Mouse (Mus musculus) adipocyte (in vitro differentiated cells): ENCODE data around the gene Neurod2.

Experiments
- DNase-seq: peaks from one replicate; pipeline ENCODE4 v3.0.0-alpha.2; 2016; ENCODE audit warnings: low spot score

The Neurod2 gene

GRCm38 (mm10) chr11:98329081-98329959 is at the start of gene Neurod2:
Neurod2 (minus strand) TSS chr11:98329648.
- DNase-seq = no peak

GRCm38 (mm10) chr11:98377787-98378186 is 48.3 kb upstream of the Neurod2 start:
- DNase-seq = no peak

GRCm38 (mm10) chr11:98376756-98377155 is 47.3 kb upstream of the Neurod2 start:
- no peak for DNase-seq

- DNase-seq = no peak
Measured at GRCm38 (mm10) chr11:98374266-98374665, 44.8 kb upstream of the Neurod2 start.

- DNase-seq = no peak
Measured at GRCm38 (mm10) chr11:98373244-98373643, 43.8 kb upstream of the Neurod2 start.

- DNase-seq = peak; percentile 80
Measured at GRCm38 (mm10) chr11:98372406-98372805, 43.0 kb upstream of the Neurod2 start.

- no peak for DNase-seq
Measured at GRCm38 (mm10) chr11:98371556-98372240, 42.2 kb upstream of the Neurod2 start.

GRCm38 (mm10) chr11:98370588-98370987 is 41.1 kb upstream of the Neurod2 start:
- no peak for DNase-seq

- DNase-seq = no peak
Measured at GRCm38 (mm10) chr11:98369337-98369736, 39.9 kb upstream of the Neurod2 start.

GRCm38 (mm10) chr11:98367863-98368186 is 38.4 kb upstream of the Neurod2 start:
- no peak for DNase-seq

GRCm38 (mm10) chr11:98367171-98367862 is 37.9 kb upstream of the Neurod2 start:
- no peak for DNase-seq

- no peak for DNase-seq
Measured at GRCm38 (mm10) chr11:98366290-98366689, 36.8 kb upstream of the Neurod2 start.

- DNase-seq = no peak
Measured at GRCm38 (mm10) chr11:98364410-98364809, 35.0 kb upstream of the Neurod2 start.

- DNase-seq = no peak
Measured at GRCm38 (mm10) chr11:98363817-98364216, 34.4 kb upstream of the Neurod2 start.

- no peak for DNase-seq
Measured at GRCm38 (mm10) chr11:98360866-98361521, 31.5 kb upstream of the Neurod2 start.

GRCm38 (mm10) chr11:98358161-98359083 is 29.0 kb upstream of the Neurod2 start, which contains the start of gene Stard3:
Stard3 (plus strand) TSS chr11:98358368.
- DNase-seq = peak; percentile 95

- no peak for DNase-seq
Measured at GRCm38 (mm10) chr11:98357396-98358160, 28.1 kb upstream of the Neurod2 start.

- DNase-seq = peak; percentile 32
Measured at GRCm38 (mm10) chr11:98356625-98357394, 27.4 kb upstream of the Neurod2 start.

GRCm38 (mm10) chr11:98355732-98356299 is 26.4 kb upstream of the Neurod2 start:
- DNase-seq = peak; percentile 70
